Mouse (Mus musculus): ENCODE results near the gene Zfp978.
"Not testable (repeated sequence)": the region's sequence is repeated elsewhere in the genome, so short reads cannot be mapped to it uniquely, and the experiment has no call there.

The Zfp978 gene

GRCm38 (mm10) chr4:147349687-147350415 is 11.3 kb upstream of the Zfp978 start:
- DNase-seq (ENCODE audit: low read depth in 1 of 2, low spot score in 2 of 2): not testable (repeated sequence)

GRCm38 (mm10) chr4:147350541-147350940 is 10.6 kb upstream of the Zfp978 start:
- DNase-seq (ENCODE audit: low read depth in 1 of 2, low spot score in 2 of 2): not testable (repeated sequence)

GRCm38 (mm10) chr4:147351376-147351980 is 9.6 kb upstream of the Zfp978 start:
- peak in 1 of 2 experiments; percentile 1 for DNase-seq (ENCODE audit: low read depth in 1 of 2, low spot score in 2 of 2)

GRCm38 (mm10) chr4:147353626-147354025 is 7.5 kb upstream of the Zfp978 start:
- peak in 1 of 2 experiments; percentile 1 for DNase-seq (ENCODE audit: low read depth in 1 of 2, low spot score in 2 of 2)

GRCm38 (mm10) chr4:147356042-147356441 is 5.1 kb upstream of the Zfp978 start:
- DNase-seq (ENCODE audit: low read depth in 1 of 2, low spot score in 2 of 2): not testable (repeated sequence)

- not testable (repeated sequence) for DNase-seq (ENCODE audit: low read depth in 1 of 2, low spot score in 2 of 2)
Observed at GRCm38 (mm10) chr4:147357195-147357594, 3.9 kb upstream of the Zfp978 start.

- DNase-seq (ENCODE audit: low read depth in 1 of 2, low spot score in 2 of 2): not testable (repeated sequence)
Observed at GRCm38 (mm10) chr4:147361872-147362271, 769 bp downstream of the Zfp978 start.

GRCm38 (mm10) chr4:147369564-147369963 is 8.5 kb downstream of the Zfp978 start:
- DNase-seq (ENCODE audit: low read depth in 1 of 2, low spot score in 2 of 2): not testable (repeated sequence)

- DNase-seq (ENCODE audit: low read depth in 1 of 2, low spot score in 2 of 2): not testable (repeated sequence)
Observed at GRCm38 (mm10) chr4:147383199-147383598, 22.1 kb downstream of the Zfp978 start.

- DNase-seq (ENCODE audit: low read depth in 1 of 2, low spot score in 2 of 2): not testable (repeated sequence)
Observed at GRCm38 (mm10) chr4:147397201-147397600, 36.1 kb downstream of the Zfp978 start.

- DNase-seq (ENCODE audit: low read depth in 1 of 2, low spot score in 2 of 2): not testable (repeated sequence)
Observed at GRCm38 (mm10) chr4:147397934-147398682, 37.0 kb downstream of the Zfp978 start.

- DNase-seq (ENCODE audit: low read depth in 1 of 2, low spot score in 2 of 2): not testable (repeated sequence)
Observed at GRCm38 (mm10) chr4:147398741-147399140, 37.6 kb downstream of the Zfp978 start.

GRCm38 (mm10) chr4:147399505-147399904 is 38.4 kb downstream of the Zfp978 start:
- not testable (repeated sequence) for DNase-seq (ENCODE audit: low read depth in 1 of 2, low spot score in 2 of 2)

- DNase-seq (ENCODE audit: low read depth in 1 of 2, low spot score in 2 of 2): not testable (repeated sequence)
Observed at GRCm38 (mm10) chr4:147400031-147400847, 39.1 kb downstream of the Zfp978 start.

- not testable (repeated sequence) for DNase-seq (ENCODE audit: low read depth in 1 of 2, low spot score in 2 of 2)
Observed at GRCm38 (mm10) chr4:147400848-147401715, 40.0 kb downstream of the Zfp978 start.

- DNase-seq (ENCODE audit: low read depth in 1 of 2, low spot score in 2 of 2): not testable (repeated sequence)
Observed at GRCm38 (mm10) chr4:147401736-147402506, 40.8 kb downstream of the Zfp978 start.

GRCm38 (mm10) chr4:147402507-147402890 is 41.4 kb downstream of the Zfp978 start:
- not testable (repeated sequence) for DNase-seq (ENCODE audit: low read depth in 1 of 2, low spot score in 2 of 2)

GRCm38 (mm10) chr4:147403509-147403908 is 42.4 kb downstream of the Zfp978 start:
- DNase-seq (ENCODE audit: low read depth in 1 of 2, low spot score in 2 of 2): not testable (repeated sequence)
